Mouse (Mus musculus) midbrain, postnatal 0 days (tissue): ENCODE measurements at regions not wholly inside any gene's neighbourhood (a gene's known extent, or its start where the extent isn't known, plus 50 kb on each side); places are given as distances from the start of the nearest gene placed in this dataset.

Experiments
- ATAC-seq: fragments of 200-750 bp; cut with Nextera tagmentation; 2 replicates; pipeline ENCODE4 v1.8.0; 2017; ENCODE audit warnings: moderate number of reproducible peaks, mild to moderate bottlenecking, moderate TSS enrichment, moderate library complexity; ENCODE audit not compliant: low FRiP score
- DNase-seq: peaks from one replicate; pipeline ENCODE4 v3.0.0-alpha.2; 2015; ENCODE audit warnings: low spot score
- H3K27ac ChIP-seq: fragments of 300-500 bp; sonication (generic); 2 replicates; pipeline ENCODE4 v1.5.1; 2014; ENCODE audit warnings: low read depth, mild to moderate bottlenecking, low read length, mixed read lengths
- H3K27me3 ChIP-seq: fragments of 300-500 bp; sonication (generic); 2 replicates; pipeline ENCODE4 v1.6.1; 2014; ENCODE audit warnings: low read length, control low read depth, mixed read lengths; ENCODE audit not compliant: insufficient read depth
- H3K36me3 ChIP-seq: fragments of 300-500 bp; sonication (generic); 2 replicates; pipeline ENCODE4 v1.6.1; 2014; ENCODE audit warnings: low read length, control low read depth, mixed read lengths; ENCODE audit not compliant: insufficient read depth
- H3K4me1 ChIP-seq: fragments of 300-500 bp; sonication (generic); 2 replicates; pipeline ENCODE4 v1.6.1; 2014; ENCODE audit warnings: mild to moderate bottlenecking, control low read depth, antibody characterized with exemption, low read length, mixed read lengths; ENCODE audit not compliant: insufficient read depth
- H3K4me2 ChIP-seq: fragments of 300-500 bp; sonication (generic); 2 replicates; pipeline ENCODE4 v1.6.1; 2014; ENCODE audit warnings: low read depth, mild to moderate bottlenecking, low read length, mixed read lengths; ENCODE audit not compliant: poor library complexity, severe bottlenecking
- H3K4me3 ChIP-seq: fragments of 300-500 bp; sonication (generic); 2 replicates; pipeline ENCODE4 v1.5.1; 2014; ENCODE audit warnings: low read depth, mild to moderate bottlenecking, low read length, moderate library complexity
- H3K9ac ChIP-seq: fragments of 300-500 bp; sonication (generic); replicated peaks from 2 replicates; pipeline ENCODE4 v1.6.1; 2014; ENCODE audit warnings: mild to moderate bottlenecking, low read length, moderate library complexity, mixed read lengths; ENCODE audit not compliant: poor library complexity, severe bottlenecking
- H3K9me3 ChIP-seq: fragments of 300-500 bp; sonication (generic); 2 replicates; pipeline ENCODE4 v1.6.1; 2016; ENCODE audit warnings: low read length, control low read depth
- CTCF ChIP-seq: IDR thresholded peaks from 2 replicates; pipeline ENCODE4 v1.5.1; 2016; ENCODE audit warnings: antibody characterized with exemption, mild to moderate bottlenecking
- WGBS: fragments of 180-500 bp; shearing (Covaris S2); extraction: QIAGEN DNeasy Blood & Tissue Kit; methylation state at CpG from one replicate; pipeline ENCODE4 v1.1.7; 2014; 5-methylcytosine and 5-hydroxymethylcytosine counted together

GRCm38 (mm10) chr2:6263565-6263964 lies 50.7 kb upstream of the Echdc3 start:
- WGBS = 96% methylated on average over 4 of the region's 4 CpGs
- Histone ChIP-seq H3K27ac (no peak overlapping the region), H3K4me3 (no peak overlapping the region), H3K4me1 (peaks cover 3% of the 10 kb centered on the region; the same call in 1 of the 2 replicates), H3K9ac (no peak overlapping the region), H3K27me3 (no peaks in the 10 kb centered on the region), H3K36me3 (no peaks in the 10 kb centered on the region), H3K4me2 (no peak overlapping the region), H3K9me3 (no peaks in the 10 kb centered on the region)
- DNase-seq (no peak), ATAC-seq (no peak)
- TF ChIP-seq CTCF = no peak

GRCm38 (mm10) chr2:6264085-6264783 lies 51.4 kb upstream of the Echdc3 start:
- H3K4me2 ChIP-seq = no peak overlapping the region
- no peaks in the 10 kb centered on the region for H3K9me3 ChIP-seq
- no peak for TF ChIP-seq CTCF
- no peak overlapping the region for H3K9ac ChIP-seq
- ATAC-seq (no peak), DNase-seq (no peak)
- H3K36me3 ChIP-seq = no peaks in the 10 kb centered on the region
- H3K27me3 ChIP-seq = no peaks in the 10 kb centered on the region
- H3K4me3 ChIP-seq = no peak overlapping the region
- 92% methylated on average over 8 of the region's 8 CpGs for WGBS
- peaks cover 3% of the 10 kb centered on the region; the same call in 1 of the 2 replicates for H3K4me1 ChIP-seq
- H3K27ac ChIP-seq = no peak overlapping the region

- WGBS = 76% methylated on average over 3 of the region's 3 CpGs
- no peaks in the 10 kb centered on the region for H3K9me3 ChIP-seq
- no peak for TF ChIP-seq CTCF
Observed at GRCm38 (mm10) chr2:6265117-6265516, 52.3 kb upstream of the Echdc3 start.

GRCm38 (mm10) chr2:6267066-6267465 lies 54.2 kb upstream of the Echdc3 start:
- no peak for TF ChIP-seq CTCF
- H3K27me3 ChIP-seq = no peaks in the 10 kb centered on the region
- no peak overlapping the region for H3K27ac ChIP-seq
- no peak overlapping the region for H3K4me3 ChIP-seq
- H3K9me3 ChIP-seq = no peaks in the 10 kb centered on the region
- H3K4me1 ChIP-seq = peaks cover 3% of the 10 kb centered on the region; the same call in 1 of the 2 replicates
- no peak overlapping the region for H3K4me2 ChIP-seq
- no peaks in the 10 kb centered on the region for H3K36me3 ChIP-seq
- ATAC-seq = no peak
- WGBS = 25% methylated on average over 6 of the region's 6 CpGs
- DNase-seq = no peak
- H3K9ac ChIP-seq = no peak overlapping the region

More at GRCm38 (mm10) chr2:6265117-6265516, 52.3 kb upstream of the Echdc3 start:
- no peak for ATAC-seq
- peaks cover 3% of the 10 kb centered on the region; the same call in 1 of the 2 replicates for H3K4me1 ChIP-seq
- no peak overlapping the region for H3K4me2 ChIP-seq
- no peaks in the 10 kb centered on the region for H3K36me3 ChIP-seq
- no peak overlapping the region for H3K27ac ChIP-seq
- no peaks in the 10 kb centered on the region for H3K27me3 ChIP-seq
- DNase-seq = no peak
- no peak overlapping the region for H3K9ac ChIP-seq
- H3K4me3 ChIP-seq = no peak overlapping the region

GRCm38 (mm10) chr2:6267537-6267936 lies 54.7 kb upstream of the Echdc3 start:
- WGBS = 11% methylated on average over 9 of the region's 9 CpGs
- Histone ChIP-seq H3K9me3 (no peaks in the 10 kb centered on the region), H3K27me3 (no peaks in the 10 kb centered on the region), H3K27ac (no peak overlapping the region), H3K9ac (no peak overlapping the region), H3K36me3 (no peaks in the 10 kb centered on the region), H3K4me3 (no peak overlapping the region), H3K4me1 (peaks cover 3% of the 10 kb centered on the region; the same call in 1 of the 2 replicates), H3K4me2 (no peak overlapping the region)
- ATAC-seq (peak; percentile 65; the same call in 1 of the 2 replicates), DNase-seq (peak; percentile 57)
- no peak for TF ChIP-seq CTCF

GRCm38 (mm10) chr2:6272514-6272913 lies 50.0 kb upstream of the Usp6nl start:
- no peak overlapping the region for H3K27ac ChIP-seq
- 88% methylated on average over 2 of the region's 2 CpGs for WGBS

More at GRCm38 (mm10) chr2:6272514-6272913, 50.0 kb upstream of the Usp6nl start:
- ATAC-seq (no peak), DNase-seq (no peak)
- no peak overlapping the region for H3K9ac ChIP-seq
- no peak overlapping the region for H3K4me3 ChIP-seq
- peaks cover 2% of the 10 kb centered on the region; the same call in 1 of the 2 replicates for H3K4me1 ChIP-seq
- no peak for TF ChIP-seq CTCF
- no peaks in the 10 kb centered on the region for H3K9me3 ChIP-seq
- no peaks in the 10 kb centered on the region for H3K36me3 ChIP-seq
- H3K27me3 ChIP-seq = no peaks in the 10 kb centered on the region
- no peak overlapping the region for H3K4me2 ChIP-seq
